ENCODE assay signal across 9 mouse cellular contexts in genomic region chr12:81026995-81027942, GRCm38 (mm10). TPM values are rescaled to one million over a fixed set of nuclear protein-coding genes. Genes with fewer than 3 reads are reported as not detected.
DNase-seq lines count a peak whose midpoint lies in the region; ATAC-seq and TF ChIP-seq lines count a peak whose summit lies in the region.
"Had no signal": no experiment of that assay in that cellular context is flagged by ENCODE, and none has a peak within 500 bp of the region (broad histone marks: within the 10 kb centered on the region; RNA-seq: fewer than 3 reads in every experiment).

No protein-coding gene starts in this region.

- no peak overlapping the region; the same call in 1 of the 2 replicates for H3K27ac ChIP-seq in forebrain, embryonic 11.5 days (ENCODE audit: low read depth, low read length)
- no peak overlapping the region for H3K27ac ChIP-seq in kidney, embryonic 16.5 days (ENCODE audit: low read length)

- TF ChIP-seq POLR2A in myocyte (IDR thresholded peaks at IDR 0.05; ENCODE audit: insufficient read length, low read depth): no peak

- H3K9me3 ChIP-seq in erythroblast, embryonic 14.5 days (ENCODE audit: control insufficient read depth, low read length): no peaks in the 10 kb centered on the region
- no peaks in the 10 kb centered on the region for H3K9me3 ChIP-seq in forebrain, embryonic 11.5 days (ENCODE audit: control insufficient read depth, low read length)
- no peaks in the 10 kb centered on the region for H3K9me3 ChIP-seq in kidney, embryonic 16.5 days (ENCODE audit: low read length)

- no peaks in the 10 kb centered on the region for H3K4me1 ChIP-seq in erythroblast, embryonic 14.5 days (ENCODE audit: control insufficient read depth)
- peaks cover 9% of the 10 kb centered on the region; the same call in 1 of the 2 replicates for H3K4me1 ChIP-seq in forebrain, embryonic 11.5 days (replicated peaks; ENCODE audit: control insufficient read depth, insufficient read depth, low read length)
- peaks cover 15% of the 10 kb centered on the region for H3K4me1 ChIP-seq in kidney, embryonic 16.5 days (ENCODE audit: insufficient read depth, low read length)

- H3K36me3 ChIP-seq in erythroblast, embryonic 14.5 days (ENCODE audit: control insufficient read depth): no peaks in the 10 kb centered on the region
- no peaks in the 10 kb centered on the region for H3K36me3 ChIP-seq in forebrain, embryonic 11.5 days (ENCODE audit: control insufficient read depth, insufficient read depth, low read length)
- H3K36me3 ChIP-seq in kidney, embryonic 16.5 days (ENCODE audit: insufficient read depth, low read length): no peaks in the 10 kb centered on the region
- no peaks in the 10 kb centered on the region for H3K36me3 ChIP-seq in myocyte (ENCODE audit: control insufficient read depth, insufficient read depth)

- no peak overlapping the region for H3ac ChIP-seq in myocyte (ENCODE audit: control insufficient read depth, insufficient read length)

- peaks cover 36% of the 10 kb centered on the region for H3K27me3 ChIP-seq in erythroblast, embryonic 14.5 days (ENCODE audit: control insufficient read depth)
- peaks cover 12% of the 10 kb centered on the region; the same call in 1 of the 2 replicates for H3K27me3 ChIP-seq in forebrain, embryonic 11.5 days (ENCODE audit: control insufficient read depth, insufficient read depth, low read length)
- H3K27me3 ChIP-seq in kidney, embryonic 16.5 days (ENCODE audit: insufficient read depth, low read length): peaks cover 73% of the 10 kb centered on the region
- H3K27me3 ChIP-seq in myocyte (ENCODE audit: control insufficient read depth, insufficient read depth, insufficient read length): peaks cover 50% of the 10 kb centered on the region

- H3K4me2 ChIP-seq in forebrain, embryonic 11.5 days (ENCODE audit: low read depth, low read length, severe bottlenecking): peak overlapping the region; percentile 98
- peak overlapping the region; percentile 91 for H3K4me2 ChIP-seq in kidney, embryonic 16.5 days (replicated peaks; ENCODE audit: low read depth, low read length)
- H3K4me2 ChIP-seq in myocyte (ENCODE audit: low read depth): no peak overlapping the region

- DNase-seq in ovary, postnatal 36 days (ENCODE audit: low spot score): peak; percentile 43
- no peak for DNase-seq in ovary, postnatal 10 days (ENCODE audit: low spot score)
- no peak for DNase-seq in forebrain, embryonic 11.5 days (ENCODE audit: low spot score)

- ATAC-seq in erythroblast, adult 5-6 weeks (replicated peaks; ENCODE audit: low FRiP score, poor library complexity, severe bottlenecking): no peak
- ATAC-seq in forebrain, embryonic 11.5 days (replicated peaks; ENCODE audit: low FRiP score): peak; percentile 85
- ATAC-seq in kidney, embryonic 16.5 days (ENCODE audit: low FRiP score, low TSS enrichment): peak; percentile 70
- no peak for ATAC-seq in erythroid progenitor cell, adult 5-6 weeks (replicated peaks; ENCODE audit: low FRiP score, poor library complexity, severe bottlenecking)

- peak overlapping the region; percentile 57 for H3K4me3 ChIP-seq in erythroblast, embryonic 14.5 days (replicated peaks)
- peak overlapping the region; percentile 71 for H3K4me3 ChIP-seq in forebrain, embryonic 11.5 days (ENCODE audit: low read depth, low read length)
- H3K4me3 ChIP-seq in kidney, embryonic 16.5 days (ENCODE audit: low read length): peak overlapping the region; percentile 57
- no peak overlapping the region for H3K4me3 ChIP-seq in myocyte

- peak overlapping the region; percentile 66 for H3K9ac ChIP-seq in forebrain, embryonic 11.5 days (ENCODE audit: low read length)
- H3K9ac ChIP-seq in kidney, embryonic 16.5 days (replicated peaks; ENCODE audit: low read length): peak overlapping the region; percentile 45; the same call in 1 of the 2 replicates

- no peaks in the 10 kb centered on the region for H3K79me2 ChIP-seq in myocyte (ENCODE audit: control insufficient read depth, insufficient read depth)

- WGBS in forebrain, embryonic 11.5 days: 4% methylated on average over 43 of the region's 45 CpGs
- 1% methylated on average over 40 of the region's 45 CpGs for WGBS in kidney, embryonic 16.5 days

TF ChIP-seq in myocyte, 11 proteins besides CTCF, POLR2A, EP300 and RAD21:
- TF ChIP-seq MAX (IDR thresholded peaks at IDR 0.05; ENCODE audit: low read depth) (no peak), MYOD1 (IDR thresholded peaks at IDR 0.05; ENCODE audit: control insufficient read depth in 1 of 3, insufficient read length in 2 of 3, low read depth in 2 of 3) (peak in 1 of 3 experiments; percentile 12), E2F4 (IDR thresholded peaks at IDR 0.05; ENCODE audit: insufficient read depth) (no peak), TCF12 (IDR thresholded peaks at IDR 0.05; ENCODE audit: insufficient read depth, poor library complexity, severe bottlenecking) (no peak), REST (IDR thresholded peaks at IDR 0.05; ENCODE audit: insufficient read depth, insufficient read length) (no peak), TCF3 (IDR thresholded peaks at IDR 0.05; ENCODE audit: insufficient read length, low read depth) (no peak), MYOG (IDR thresholded peaks at IDR 0.05; ENCODE audit: control insufficient read depth in 1 of 3, insufficient read depth in 1 of 3, insufficient read length in 2 of 3, low read depth in 2 of 3) (peak in 2 of 3 experiments; percentile 28 to 42), USF1 (IDR thresholded peaks at IDR 0.05; ENCODE audit: low read depth) (no peak)

RNA-seq across cellular contexts. Expression of gene Smoc1, which starts 0.7 kb away (rescaled TPM):
- 0.01 and 0.02 TPM in 2 replicates for polyA plus RNA-seq in erythroblast, embryonic 14.5 days (2012)
- total RNA-seq in erythroblast, adult 5-6 weeks (2015; ENCODE audit: low replicate concordance): 1.0 TPM in 1 of 2 replicates, not detected in the other
- not detected in 2 replicates for total RNA-seq in erythroblast, adult 5-6 weeks (2017; ENCODE audit: low replicate concordance)
- polyA plus RNA-seq in forebrain, embryonic 11.5 days (2014; fragmentation: Nextera tagmentation; extraction: Ambion mirVana): 6.7 and 6.8 TPM in 2 replicates
- 1.6 and 2.1 TPM in 2 replicates for polyA plus RNA-seq in kidney, embryonic 16.5 days (2015; fragmentation: Nextera tagmentation; extraction: Ambion mirVana)
- 0.19 TPM for polyA plus RNA-seq in myocyte (2012; fragmentation: generic; extraction: Trizol)
- total RNA-seq in erythroid progenitor cell, adult 5-6 weeks (2015; ENCODE audit: low replicate concordance): not detected in 2 replicates
- total RNA-seq in erythroid progenitor cell, adult 5-6 weeks (2017; ENCODE audit: low replicate concordance): 0.77 and 1.1 TPM in 2 replicates

RNA-seq across cellular contexts. Expression of gene Slc10a1, which starts 58.8 kb away (rescaled TPM):
- polyA plus RNA-seq in erythroblast, embryonic 14.5 days (2012): not detected in 2 replicates
- total RNA-seq in erythroblast, adult 5-6 weeks (2015; ENCODE audit: low replicate concordance): not detected in 2 replicates
- total RNA-seq in erythroblast, adult 5-6 weeks (2017; ENCODE audit: low replicate concordance): not detected in 2 replicates
- 0.63 and 0.67 TPM in 2 replicates for polyA plus RNA-seq in forebrain, embryonic 11.5 days (2014; fragmentation: Nextera tagmentation; extraction: Ambion mirVana)
- polyA plus RNA-seq in kidney, embryonic 16.5 days (2015; fragmentation: Nextera tagmentation; extraction: Ambion mirVana): 0.82 and 1.2 TPM in 2 replicates
- 0.02 TPM for polyA plus RNA-seq in myocyte (2012; fragmentation: generic; extraction: Trizol)
- total RNA-seq in erythroid progenitor cell, adult 5-6 weeks (2015; ENCODE audit: low replicate concordance): not detected in 2 replicates
- 0.64 TPM in 1 of 2 replicates, not detected in the other for total RNA-seq in erythroid progenitor cell, adult 5-6 weeks (2017; ENCODE audit: low replicate concordance)
- polyA plus RNA-seq: C2C12 had no signal

Comparison
In these comparisons a context has a peak if more than half of its experiments do, and no peak if none do; other contexts are left out.
1. ATAC-seq: peak in forebrain, embryonic 11.5 days (single experiment) and kidney, embryonic 16.5 days (single experiment); none in erythroblast, adult 5-6 weeks (single experiment) and erythroid progenitor cell, adult 5-6 weeks (single experiment).